Mouse (Mus musculus) lung, postnatal 4 days (tissue): Measurements from ENCODE around the gene Il9r.
"Not testable (repeated sequence)": the region's sequence is repeated elsewhere in the genome, so short reads cannot be mapped to it uniquely, and the experiment has no call there.

Experiments
- DNase-seq, 2 experiments: peaks; one replicate each; pipeline ENCODE4 v3.0.0; 2021

Il9r gene

DNA sequence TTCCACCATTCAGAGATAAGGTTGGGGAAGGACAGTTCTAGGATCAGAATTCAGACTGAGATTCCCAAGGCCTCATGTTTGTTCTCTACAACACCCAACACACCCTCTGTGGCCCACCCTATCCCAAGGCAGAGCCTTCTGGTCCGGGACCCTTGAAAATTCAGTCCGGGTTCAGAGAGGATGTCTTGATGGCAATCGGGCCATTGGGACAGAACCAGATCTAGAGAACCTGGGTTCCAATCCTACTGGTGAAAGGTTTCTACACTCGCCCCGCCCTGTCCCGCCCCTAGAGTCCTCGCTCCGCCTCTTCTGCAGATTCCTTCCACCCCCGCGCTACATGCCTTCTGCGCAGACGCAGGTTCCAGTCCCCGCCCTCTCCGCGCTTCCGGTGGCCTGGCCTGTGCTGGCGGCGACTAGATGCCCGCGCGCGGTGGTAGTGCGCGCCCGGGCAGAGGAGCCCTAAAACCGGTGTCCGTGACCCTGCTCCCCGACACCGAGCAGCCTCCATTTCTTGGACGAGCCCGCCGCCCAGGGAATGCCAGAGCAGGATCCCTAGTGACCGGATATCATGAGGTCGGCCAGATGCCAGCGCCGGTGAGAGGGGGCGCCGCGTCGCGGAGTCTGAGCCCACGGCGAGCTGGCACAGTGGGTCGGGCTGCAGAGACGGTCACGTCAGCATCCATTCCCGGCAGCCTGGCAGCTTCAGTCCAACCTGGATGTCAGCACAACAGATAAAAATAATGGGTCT lies 26.2 kb upstream of the Il9r start, which contains the start of gene Mpg:
Mpg (plus strand) TSS at position 382 of the 748 bp plus-strand sequence.
- DNase-seq: peak; percentile 92 to 93

DNA sequence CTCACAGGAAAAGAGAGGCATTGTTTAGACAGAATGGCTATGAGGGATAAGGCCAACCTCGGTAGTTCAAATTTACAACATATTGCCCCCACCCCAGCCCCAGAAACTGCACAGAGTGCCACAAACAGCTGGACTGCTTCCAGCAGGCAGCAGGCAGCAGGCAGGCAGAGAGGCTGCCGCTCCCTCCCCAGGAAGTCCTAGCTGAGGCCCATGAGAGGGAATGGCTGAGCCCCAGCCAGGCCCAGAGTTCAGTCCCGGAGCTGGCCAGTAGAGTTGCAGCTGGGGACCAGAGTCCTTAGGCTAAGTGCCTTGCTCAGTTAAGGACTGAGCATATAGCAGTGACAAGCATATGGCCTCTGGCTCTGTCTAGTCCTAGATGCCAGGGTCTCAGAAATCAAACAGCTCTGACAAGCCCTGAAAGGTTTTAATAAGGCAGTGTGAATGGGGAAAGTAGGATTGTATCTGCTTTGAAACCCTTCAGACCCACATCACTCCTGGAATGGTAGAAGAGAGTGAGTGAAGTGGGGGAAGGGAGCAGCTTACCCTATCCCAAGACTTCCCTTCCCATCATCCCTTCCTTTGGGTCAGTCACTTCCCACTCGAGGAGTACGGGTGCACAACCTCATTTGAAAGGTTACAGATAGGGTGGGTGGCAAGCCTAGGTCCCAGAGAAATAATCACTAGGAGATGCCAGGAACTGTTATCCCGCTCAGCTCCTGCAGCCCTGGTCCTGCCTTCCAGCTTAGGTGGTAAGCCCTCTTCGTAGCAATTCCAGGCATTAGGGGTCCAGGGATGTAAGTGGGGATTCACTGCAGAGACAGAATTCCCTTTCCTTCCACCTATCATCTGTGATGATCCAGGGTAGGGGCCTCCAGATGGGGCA lies 25.4 kb upstream of the Il9r start:
- DNase-seq: peak; percentile 51 to 80

DNA sequence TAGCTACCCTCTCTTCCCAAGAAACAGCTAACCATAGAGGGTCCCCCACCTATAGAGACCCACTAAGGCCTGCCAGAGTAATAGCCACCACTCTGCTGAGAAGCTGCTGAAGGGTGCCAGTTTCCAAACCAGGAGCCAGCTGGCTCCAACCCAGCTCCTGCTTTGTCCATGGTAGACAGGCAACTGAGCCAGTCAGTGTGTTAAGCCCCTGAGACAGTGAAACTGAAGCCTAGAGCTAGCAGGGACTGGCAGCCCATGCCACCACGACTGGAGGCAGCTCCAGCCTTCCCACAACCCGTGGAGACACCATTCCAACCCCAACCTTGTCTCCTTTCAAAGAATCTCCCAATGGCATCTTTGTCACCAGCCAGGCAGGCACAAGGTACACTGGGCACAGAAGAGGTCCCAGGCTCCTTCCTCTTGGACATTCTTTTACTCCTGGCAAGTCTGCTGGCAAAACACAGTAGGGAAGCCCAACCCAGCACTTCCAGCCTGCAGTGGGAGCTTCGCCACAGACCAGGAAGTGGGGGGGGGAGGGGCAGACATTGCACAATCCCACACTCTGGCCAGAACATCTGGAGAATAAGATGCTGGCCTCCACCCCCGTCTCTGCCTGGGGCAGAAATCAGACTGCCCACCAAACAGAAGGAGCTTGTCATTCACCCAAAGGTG lies 24.5 kb upstream of the Il9r start:
- DNase-seq: peak; percentile 91 to 93

DNA sequence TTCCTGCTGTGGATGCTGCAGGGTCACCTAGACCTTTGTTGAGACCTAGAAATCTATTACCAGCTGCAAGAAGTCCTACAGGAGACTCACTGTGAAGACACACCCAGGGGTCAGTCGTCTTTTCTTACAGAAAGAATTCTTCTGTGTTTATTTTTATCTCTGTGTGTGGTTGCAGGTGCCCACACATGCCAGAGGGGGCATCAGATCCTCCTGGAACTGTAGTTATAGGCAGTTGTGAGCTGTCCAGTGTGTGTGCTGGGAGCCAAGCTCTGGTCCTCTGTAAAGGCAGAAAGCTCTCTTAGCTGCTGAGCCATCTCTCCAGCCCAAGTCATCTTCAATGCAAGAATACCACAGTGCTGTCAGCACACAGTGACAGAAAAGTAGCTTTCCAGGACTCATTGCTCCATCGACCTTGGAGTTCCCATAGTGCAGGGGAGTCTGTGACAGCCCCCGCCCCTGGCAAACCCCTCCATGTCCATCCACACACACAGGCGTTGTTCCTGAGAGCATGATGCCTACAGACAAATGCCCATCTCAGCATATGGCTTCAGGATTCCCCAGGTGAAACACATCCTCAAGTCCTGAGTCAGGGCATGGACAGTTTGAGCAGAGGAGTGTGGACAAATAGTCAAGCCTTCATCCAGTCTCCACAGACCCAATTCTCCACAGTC lies 23.4 kb upstream of the Il9r start:
- no peak for DNase-seq

DNA sequence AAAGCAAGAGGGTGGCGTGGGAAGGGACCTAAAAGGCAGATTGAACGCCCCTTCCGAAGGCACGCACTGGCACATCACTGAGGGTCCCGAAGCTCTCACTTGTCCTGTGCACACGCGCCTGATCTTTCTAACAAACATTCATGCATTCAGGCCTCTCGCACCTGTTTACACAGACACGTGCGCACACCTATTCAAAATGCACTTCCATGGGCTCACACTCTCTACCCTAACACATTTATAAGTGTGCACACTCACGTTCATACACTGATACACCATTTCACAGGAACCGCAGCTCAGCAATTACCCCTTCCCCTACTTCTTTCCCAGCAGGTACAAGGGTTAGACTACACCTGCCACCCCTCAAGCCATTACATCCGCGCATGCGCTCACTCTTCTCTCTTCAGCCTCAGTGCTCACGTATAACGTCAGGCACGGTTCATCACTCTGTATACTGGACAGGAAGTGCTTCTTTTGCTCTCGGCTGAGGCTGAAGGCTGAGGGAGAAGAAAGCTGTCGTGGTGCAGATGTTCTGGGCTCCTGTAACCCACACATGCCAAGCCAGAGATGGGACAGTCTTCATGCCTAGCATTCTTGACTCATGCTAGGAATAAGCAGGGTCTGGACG lies 22.6 kb upstream of the Il9r start:
- DNase-seq: peak; percentile 38 to 44

DNA sequence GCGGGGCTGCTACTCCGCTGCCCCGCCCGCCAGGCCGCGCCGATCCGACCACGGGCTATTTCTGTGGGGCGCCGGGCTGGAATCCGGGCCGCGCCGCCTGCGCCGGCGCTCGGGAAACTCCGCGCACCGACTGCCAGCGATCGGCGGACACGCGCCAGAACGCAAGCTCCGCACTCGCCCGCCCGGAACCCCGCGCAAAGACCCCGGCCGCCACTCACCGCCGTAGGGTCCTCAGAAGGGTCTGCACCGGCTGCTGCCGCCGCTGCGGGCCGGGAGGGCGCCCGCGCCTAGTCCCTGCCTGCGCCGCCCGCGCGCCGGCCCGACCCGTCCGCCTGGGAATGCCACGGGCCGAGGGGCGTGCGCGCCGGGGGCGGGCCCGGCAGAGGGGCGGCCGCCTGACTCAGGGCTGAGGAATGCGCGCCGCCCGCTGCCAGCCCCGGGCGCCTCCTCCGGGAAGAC lies 21.9 kb upstream of the Il9r start, which contains the start of gene Rhbdf1:
Rhbdf1 (minus strand) TSS at position 350 of the 459 bp plus-strand sequence.
- DNase-seq: peak; percentile 79 to 89

DNA sequence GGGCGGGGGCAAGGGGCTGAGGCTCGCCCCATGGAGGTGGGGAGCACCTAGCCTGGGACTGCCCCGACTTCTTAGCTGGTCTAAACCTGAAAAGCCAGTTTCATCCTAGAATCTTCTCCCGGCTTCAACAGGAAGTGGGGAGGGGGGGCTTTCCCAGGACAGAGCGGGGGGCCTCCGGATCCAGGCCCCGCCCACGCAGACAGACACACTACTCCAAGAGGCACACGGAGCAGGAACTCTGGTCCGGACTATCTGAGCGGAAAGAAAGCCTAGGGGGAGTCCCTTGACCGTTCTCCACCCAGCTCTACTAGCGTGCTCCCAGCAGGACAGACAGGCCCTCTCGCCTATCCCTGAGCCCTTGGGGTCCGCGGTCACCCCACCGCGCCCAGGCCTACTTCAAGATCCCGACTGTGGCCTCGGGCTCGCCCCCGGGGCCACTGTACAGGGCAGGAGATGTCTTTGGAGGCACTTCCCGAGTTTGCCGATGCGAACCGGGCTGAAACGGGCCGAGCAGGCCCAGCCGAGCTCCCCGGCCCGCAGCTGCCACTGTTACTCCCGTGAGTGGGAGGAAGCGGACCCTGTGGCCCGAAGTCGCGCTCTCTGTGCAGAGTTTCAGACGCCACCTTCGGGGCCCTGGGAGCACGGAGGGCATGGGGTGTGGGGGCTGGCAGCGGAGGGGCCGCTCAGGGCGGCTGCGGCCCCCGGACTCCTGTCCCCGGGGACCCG lies 21.3 kb upstream of the Il9r start:
- peak; percentile 80 to 88 for DNase-seq

DNA sequence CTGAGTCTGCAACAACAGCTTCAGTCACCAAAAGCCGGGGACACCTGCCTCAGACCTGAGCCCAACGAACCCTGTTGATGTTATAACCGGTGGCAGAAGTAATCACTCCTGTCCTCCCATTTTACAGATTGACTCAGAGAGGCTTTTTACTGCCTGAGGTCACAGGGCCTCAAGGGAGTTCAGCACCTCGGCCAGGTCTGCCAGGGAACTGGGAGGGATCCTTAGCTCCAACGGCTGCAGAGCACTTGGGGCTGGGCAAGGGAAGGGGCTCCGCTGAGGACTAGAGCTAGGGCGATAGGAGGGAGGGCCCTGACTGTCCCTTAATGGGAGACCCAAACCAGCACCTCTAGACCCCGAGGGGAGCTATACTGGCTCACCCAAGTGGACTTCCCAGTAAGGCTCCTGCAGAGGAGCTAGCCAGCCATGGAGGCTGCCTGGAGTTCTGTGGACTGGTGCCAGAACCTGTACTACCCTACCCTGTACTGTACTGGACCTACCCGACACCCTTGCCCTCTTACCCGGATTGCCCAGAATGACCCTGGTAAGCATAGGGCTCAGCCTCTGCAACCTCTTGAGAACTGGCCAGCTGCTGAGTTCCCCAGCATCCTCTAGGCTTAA lies 20.6 kb upstream of the Il9r start:
- no peak for DNase-seq

DNA sequence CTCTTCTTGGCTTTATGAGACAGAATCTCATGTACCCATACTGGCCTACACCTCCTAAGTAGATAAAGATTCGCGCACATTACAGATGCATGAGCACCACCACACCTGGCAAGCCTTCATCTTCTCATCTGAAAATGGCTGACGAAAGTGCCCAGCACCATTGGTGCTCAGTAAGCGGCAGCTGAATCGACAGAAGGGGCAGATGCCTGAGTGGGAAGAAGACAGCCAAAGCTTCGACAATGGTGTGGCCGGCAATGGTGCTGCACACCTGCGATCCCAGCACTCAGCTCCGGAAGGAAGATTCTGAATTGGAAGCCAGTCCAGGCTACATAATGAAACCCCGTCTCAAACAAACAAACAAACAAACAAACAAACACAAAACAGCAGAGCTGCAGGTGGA lies 19.2 kb upstream of the Il9r start:
- DNase-seq: no peak

DNA sequence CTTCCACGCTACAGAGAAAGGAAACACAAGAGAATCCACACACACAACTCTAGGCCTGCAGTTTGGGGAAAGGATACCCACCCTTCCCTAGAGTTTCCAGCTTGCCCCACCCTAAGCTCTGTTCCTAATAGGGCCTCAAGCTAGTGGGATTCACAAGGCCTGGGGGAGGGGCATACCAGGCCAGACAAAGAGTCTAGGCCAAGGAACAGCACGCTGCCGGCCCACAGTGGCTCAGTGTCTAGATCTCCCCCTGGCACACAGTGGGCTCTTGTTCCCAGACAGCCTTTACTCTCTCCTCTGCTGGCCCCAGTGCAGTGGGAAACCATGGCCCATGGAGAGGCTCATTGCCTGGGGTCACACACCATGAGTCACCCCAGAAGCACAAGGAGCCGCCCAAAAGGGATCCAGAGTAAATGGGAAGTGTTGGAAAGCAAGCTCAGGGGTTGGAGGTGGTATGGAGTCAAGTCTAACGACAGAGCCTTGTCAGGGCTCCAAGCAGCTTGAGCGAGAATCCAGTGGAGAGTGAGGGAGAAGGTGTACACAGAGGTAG lies 18.5 kb upstream of the Il9r start:
- DNase-seq: no peak

DNA sequence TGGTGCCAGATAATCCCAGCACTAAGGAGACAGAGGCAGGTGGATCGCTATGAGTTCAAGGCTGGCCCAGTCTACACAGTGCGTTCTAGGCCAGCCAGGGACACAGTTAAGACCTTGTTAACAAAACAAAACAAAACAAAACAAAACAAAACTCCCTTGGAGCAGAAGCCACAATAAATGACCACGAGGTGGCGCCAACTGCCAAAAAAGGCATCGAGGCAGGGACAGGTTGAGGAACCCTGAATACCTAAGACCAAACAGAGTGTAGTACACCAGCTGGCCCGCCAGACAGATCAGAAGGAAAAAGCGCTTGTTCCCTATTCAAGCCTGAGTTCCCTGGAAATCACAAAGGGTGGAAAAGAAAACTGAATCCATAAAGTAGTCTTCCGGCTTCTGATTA lies 16.8 kb upstream of the Il9r start:
- peak; percentile 58 to 77 for DNase-seq

DNA sequence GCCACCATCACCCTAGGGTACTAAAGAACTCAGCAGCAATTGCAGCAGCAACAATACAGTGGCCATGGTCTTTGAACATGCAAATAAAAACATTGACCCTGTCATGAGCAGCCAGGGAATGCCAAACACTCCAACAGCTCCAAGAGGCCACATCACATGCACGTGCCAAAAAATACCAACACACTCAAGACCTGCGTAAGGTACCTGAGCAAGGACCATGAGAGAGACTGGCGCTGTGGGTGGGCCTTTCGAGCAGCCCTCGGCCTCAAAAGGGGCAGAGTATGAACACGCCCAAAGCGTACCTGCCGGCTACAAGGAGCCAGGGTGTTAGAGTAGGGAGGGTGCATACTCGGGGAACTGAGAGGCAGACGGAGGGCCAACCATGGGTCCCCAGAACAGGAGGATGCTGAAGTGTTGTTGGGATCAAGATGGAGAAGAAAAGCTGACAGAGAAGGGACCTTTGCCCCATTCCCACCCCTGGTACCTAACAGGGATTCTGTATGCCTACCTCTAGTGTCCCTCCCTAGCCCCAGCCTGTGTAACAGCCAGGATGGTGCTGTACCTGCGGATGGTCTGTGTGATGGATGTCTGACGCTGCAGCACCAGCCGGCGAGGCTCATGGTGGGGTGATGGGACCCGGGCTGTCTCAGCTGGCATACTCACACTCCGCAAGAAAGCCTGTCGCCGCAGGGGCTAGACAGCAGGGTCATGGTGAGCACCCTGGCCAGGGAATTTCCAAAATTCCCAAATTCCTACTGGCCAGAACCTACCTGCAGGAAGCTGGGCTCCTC lies 15.5 kb upstream of the Il9r start:
- DNase-seq: peak in 1 of 2 experiments; percentile 43

DNA sequence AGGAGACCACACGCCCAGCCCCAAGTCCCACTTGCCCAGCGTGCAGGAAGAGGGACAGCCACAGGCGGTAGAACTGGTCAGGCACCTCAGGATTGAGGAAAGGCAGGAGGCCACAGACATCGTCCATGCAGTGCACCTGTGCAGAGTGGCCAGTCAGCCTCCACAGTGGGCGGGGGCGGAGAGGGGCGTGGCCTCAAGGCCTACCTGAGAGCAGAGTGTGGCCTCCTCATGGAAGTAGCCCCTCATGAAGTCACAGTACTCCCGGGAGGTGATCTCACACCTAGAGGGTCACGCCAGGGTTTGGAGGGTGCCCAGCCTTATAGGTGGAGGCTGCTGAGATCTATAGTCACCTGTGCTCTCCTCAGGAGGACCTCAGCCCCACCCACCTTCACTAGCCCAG lies 10.5 kb upstream of the Il9r start:
- no peak for DNase-seq

DNA sequence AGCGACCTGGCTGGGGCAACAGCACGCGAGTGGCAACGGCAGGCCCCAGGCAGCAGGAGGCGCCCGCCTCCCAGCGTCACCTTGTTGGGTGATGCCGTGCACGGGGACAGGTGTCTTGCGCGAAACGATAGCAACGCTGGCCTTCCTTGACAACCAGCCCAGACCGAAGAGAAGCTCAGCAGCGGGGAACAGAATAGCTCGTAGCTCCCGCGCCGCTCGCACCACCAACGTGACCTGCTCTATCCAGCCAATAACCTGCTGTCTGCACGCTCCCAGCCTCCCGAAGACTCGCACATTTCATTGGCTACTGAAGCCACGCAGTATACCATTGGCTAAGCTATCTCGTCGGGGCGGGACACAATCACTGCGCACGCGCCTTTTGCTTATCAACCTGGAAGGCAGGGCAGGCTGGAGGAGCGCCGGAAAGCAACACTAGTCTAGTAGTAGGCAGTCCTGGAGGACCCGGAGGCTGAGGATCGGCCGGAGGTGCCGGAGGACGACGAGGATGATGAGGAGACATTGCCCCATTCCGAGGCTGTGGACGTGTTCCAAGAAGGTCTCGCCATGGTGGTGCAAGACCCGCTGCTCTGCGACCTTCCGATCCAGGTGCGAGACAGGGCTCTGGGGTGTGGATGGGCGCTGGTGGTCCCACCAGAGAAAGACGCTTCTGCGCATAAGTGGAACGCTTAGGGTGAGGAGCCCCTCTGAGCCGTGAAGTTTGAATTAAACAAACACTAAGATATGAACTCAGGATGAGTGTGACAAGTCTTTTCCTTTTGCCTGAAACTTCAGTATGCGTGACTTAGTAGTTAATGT lies 5.2 kb upstream of the Il9r start, which contains the start of gene Snrnp25:
Snrnp25 (plus strand) TSS at position 358 of the 816 bp plus-strand sequence.
- peak; percentile 96 to 97 for DNase-seq

DNA sequence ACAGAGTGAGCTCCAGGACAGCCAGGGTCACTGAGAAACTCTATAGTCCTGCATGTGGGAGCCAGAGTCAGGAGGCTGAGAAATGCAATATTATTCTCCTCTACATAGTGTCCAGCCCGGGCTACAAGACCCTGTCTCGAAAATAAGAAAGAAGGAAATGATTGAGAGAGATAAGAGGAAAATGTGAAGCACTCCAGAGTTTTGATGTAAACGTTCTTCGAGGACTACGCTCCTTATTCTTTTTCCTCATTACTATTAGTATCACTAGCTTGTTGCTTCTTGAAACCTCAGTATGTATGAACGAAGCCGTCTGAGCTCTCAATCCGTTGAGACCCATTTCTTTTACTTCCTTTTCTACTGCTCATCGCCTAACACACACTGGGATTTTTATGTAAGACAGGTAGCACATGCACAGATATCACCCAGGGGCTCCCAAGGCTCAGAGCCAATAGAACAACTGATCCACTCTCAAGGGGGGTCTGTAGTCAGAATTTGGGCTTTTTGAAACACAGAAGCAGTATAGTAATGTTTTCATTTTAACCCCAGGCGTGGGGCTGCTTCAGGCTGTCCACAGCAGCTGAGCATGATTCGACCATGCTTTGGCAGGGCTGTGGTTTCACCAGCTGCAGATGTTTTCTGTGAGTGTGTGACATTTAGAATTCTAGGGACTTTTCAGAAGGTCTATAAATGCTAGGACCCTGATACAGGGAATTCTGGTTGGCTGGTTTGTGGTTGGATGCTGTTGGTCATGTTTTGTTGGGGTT lies 2.0 kb upstream of the Il9r start:
- DNase-seq: peak in 1 of 2 experiments; percentile 9

DNA sequence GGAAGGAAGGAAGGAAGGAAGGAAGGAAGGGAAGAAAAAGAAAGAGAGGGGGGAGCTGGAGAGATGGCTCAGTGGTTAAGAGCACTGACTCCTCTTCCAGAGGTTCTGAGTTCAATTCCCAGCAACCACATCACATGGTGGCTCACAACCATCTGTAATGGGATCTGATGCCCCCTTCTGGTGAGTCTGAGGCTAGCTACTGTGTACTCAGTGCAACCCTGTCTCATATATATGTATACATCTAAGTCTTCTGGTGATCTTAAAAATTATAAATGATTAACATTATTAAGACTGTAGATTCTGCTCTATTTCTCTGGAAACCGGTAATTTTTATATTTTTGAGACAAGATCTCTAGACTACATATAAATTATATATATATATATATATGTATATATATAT lies 913 bp upstream of the Il9r start:
- not testable (repeated sequence) for DNase-seq

DNA sequence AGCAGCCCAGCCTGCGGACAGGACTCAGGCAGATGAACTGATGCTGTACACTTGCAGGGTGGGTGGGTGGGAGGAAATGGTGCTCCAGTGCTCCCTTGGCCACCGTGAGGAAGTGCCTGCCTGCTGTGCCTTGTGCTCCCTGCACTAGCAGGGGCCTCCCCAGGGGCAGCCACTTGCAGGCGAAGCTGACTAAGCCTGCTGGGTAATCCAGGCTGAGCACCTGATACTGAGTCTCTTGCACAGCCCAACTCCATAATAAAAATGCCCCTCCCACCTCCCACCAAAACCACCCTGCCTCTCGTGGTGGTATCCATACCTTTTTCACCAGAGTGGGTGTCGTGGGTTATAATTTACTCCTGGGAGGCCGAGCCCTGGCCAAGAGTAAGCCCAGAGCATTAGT lies 849 bp downstream of the Il9r start:
- peak in 1 of 2 experiments; percentile 13 for DNase-seq
